Mouse (Mus musculus): ENCODE results near the gene Slc7a1. TPM values are rescaled to one million over a fixed set of nuclear protein-coding genes. Genes with fewer than 3 reads are reported as not detected.

The Slc7a1 gene
- total RNA-seq (2014; rRNA removed; ENCODE audit: low replicate concordance) (21.0 and 31.0 TPM in 2 replicates), polyA plus RNA-seq (2015; fragmentation: Nextera tagmentation; extraction: Ambion mirVana) (7.7 and 13.2 TPM in 2 replicates)

DNA sequence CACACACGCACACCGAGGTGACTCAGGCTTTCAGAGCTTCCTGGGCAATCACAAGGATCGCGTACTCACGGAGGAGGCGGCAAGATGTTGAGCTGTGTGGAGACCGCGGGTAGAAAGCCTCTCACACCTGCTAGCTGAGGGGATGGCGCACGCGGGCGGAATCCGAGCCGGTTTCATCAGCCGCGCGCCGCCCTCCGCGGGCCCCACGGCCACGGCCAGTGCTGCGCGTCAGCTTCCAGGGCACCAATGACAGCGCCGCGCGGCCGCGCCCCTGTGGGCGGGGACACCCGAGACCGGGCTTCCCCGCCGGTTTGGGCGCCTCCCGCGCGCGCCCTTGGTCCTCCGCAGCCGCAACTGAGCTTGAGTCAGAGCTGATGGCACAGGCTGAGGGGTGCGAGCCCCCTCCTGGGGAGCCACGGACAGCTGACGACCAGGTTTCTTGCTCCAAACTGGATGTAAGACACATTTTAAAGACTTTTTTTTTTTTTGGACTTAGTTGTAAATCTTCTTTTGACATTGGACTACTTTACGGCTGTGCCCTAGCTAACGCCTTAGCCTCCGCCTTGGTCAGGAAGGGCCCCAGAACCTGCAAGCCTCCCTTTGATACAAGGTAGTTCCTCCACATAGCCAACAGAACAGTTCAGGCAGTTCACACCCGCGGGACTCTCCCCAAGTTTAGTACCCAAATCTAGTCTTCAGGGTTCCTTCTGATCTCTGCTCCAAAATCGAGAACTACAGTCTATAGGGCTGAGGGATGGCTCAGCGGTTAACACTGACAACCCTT, at the start of gene Slc7a1:
Gene Slc7a1, minus strand, starts transcription at position 245 of the 784 bp plus-strand sequence.
- Histone ChIP-seq H3K27me3 (ENCODE audit: control insufficient read depth, insufficient read depth, low read length) (no peaks in the 10 kb centered on the region), H3K9me3 (replicated peaks; ENCODE audit: control insufficient read depth, low read length) (no peaks in the 10 kb centered on the region), H3K4me1 (ENCODE audit: control insufficient read depth, insufficient read depth) (no peaks in the 10 kb centered on the region; the same call in 1 of the 2 replicates), H3K27ac (ENCODE audit: low read depth) (peak within 1 kb of the TSS; percentile 69), H3K9ac (replicated peaks; ENCODE audit: low read depth, low read length) (peak within 1 kb of the TSS; percentile 63), H3K4me3 (ENCODE audit: low read depth, low read length) (peak within 1 kb of the TSS; percentile 72), H3K36me3 (replicated peaks; ENCODE audit: control insufficient read depth, insufficient read depth, low read length) (0 out of 2 replicates have a peak, but pooled peaks cover 6% of the 10 kb centered on the region), H3K4me2 (ENCODE audit: low read depth, low read length) (peak within 1 kb of the TSS; percentile 95)
- no peak for TF ChIP-seq EP300 (IDR thresholded peaks at IDR 0.05; ENCODE audit: low read depth)
- TF ChIP-seq CTCF (IDR thresholded peaks at IDR 0.05; ENCODE audit: low read depth): no peak
- WGBS: 2% methylated on average over 50 of the region's 52 CpGs
- DNase-seq (ENCODE audit: low spot score) (peak; percentile 77), ATAC-seq (ENCODE audit: insufficient read depth, low read depth) (peak; percentile 93)

DNA sequence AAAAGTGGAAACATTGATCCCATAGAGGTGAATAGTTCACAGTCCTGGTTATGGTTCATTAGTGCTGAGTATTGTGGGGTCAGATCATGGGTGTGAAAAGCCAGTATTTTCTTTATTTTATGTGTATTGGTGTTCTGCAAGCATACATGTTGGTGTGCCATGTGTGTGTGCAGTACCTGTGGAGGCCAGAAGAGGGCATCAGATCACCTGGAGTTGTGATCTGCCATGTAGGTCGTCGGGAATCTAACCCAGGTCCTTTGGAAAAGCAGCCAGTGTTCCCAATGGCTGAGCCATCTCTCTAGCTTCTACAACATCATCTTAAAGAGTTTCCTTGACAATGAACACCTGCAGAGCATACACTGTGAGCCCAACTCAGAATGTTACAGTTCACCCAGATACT, 45.3 kb upstream of the Slc7a1 start:
- no peak overlapping the region for H3K9ac ChIP-seq (replicated peaks; ENCODE audit: low read depth, low read length)
- no peak for DNase-seq (ENCODE audit: low spot score)
- no peak overlapping the region for H3K4me3 ChIP-seq (ENCODE audit: low read depth, low read length)
- no peak for ATAC-seq (ENCODE audit: insufficient read depth, low read depth)
- no peaks in the 10 kb centered on the region for H3K27me3 ChIP-seq (ENCODE audit: control insufficient read depth, insufficient read depth, low read length)
- no peaks in the 10 kb centered on the region for H3K4me1 ChIP-seq (ENCODE audit: control insufficient read depth, insufficient read depth)
- H3K4me2 ChIP-seq (ENCODE audit: low read depth, low read length): no peak overlapping the region
- H3K36me3 ChIP-seq (replicated peaks; ENCODE audit: control insufficient read depth, insufficient read depth, low read length): no peaks in the 10 kb centered on the region
- H3K9me3 ChIP-seq (replicated peaks; ENCODE audit: control insufficient read depth, low read length): no peaks in the 10 kb centered on the region; the same call in 1 of the 2 replicates
- 92% methylated on average over 2 of the region's 2 CpGs for WGBS
- H3K27ac ChIP-seq (ENCODE audit: low read depth): no peak overlapping the region
- TF ChIP-seq EP300 (IDR thresholded peaks at IDR 0.05; ENCODE audit: low read depth) (no peak), CTCF (IDR thresholded peaks at IDR 0.05; ENCODE audit: low read depth) (no peak)

DNA sequence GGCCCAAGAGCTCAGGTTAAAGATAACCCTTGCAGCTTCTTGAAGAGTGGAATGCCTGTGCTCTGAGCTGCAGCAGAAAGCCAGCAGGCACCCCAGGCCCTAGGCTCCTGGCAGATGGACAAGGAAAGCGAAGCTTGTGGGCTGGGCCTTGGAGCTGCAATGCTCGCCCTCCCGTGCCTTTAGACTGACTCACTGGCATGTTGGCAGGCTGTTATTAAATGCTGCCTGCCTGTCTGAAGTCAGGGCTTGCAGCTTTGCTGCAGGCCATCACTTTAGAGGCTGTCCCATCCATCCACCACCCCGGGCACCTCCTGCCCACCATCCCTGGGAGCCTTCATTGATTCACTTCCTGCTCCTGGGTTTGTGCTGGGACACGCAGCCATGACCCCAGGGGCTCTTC, 44.0 kb upstream of the Slc7a1 start:
- Histone ChIP-seq H3K27ac (ENCODE audit: low read depth) (0 out of 2 replicates have a peak overlapping the region, but pooled peaks have one; percentile 23), H3K4me3 (ENCODE audit: low read depth, low read length) (no peak overlapping the region), H3K4me2 (ENCODE audit: low read depth, low read length) (no peak overlapping the region), H3K36me3 (replicated peaks; ENCODE audit: control insufficient read depth, insufficient read depth, low read length) (no peaks in the 10 kb centered on the region), H3K9ac (replicated peaks; ENCODE audit: low read depth, low read length) (no peak overlapping the region), H3K9me3 (replicated peaks; ENCODE audit: control insufficient read depth, low read length) (no peaks in the 10 kb centered on the region; the same call in 1 of the 2 replicates), H3K4me1 (ENCODE audit: control insufficient read depth, insufficient read depth) (no peaks in the 10 kb centered on the region), H3K27me3 (ENCODE audit: control insufficient read depth, insufficient read depth, low read length) (no peaks in the 10 kb centered on the region)
- DNase-seq (ENCODE audit: low spot score) (peak; percentile 69), ATAC-seq (ENCODE audit: insufficient read depth, low read depth) (peak; percentile 81)
- TF ChIP-seq CTCF (IDR thresholded peaks at IDR 0.05; ENCODE audit: low read depth): no peak
- TF ChIP-seq EP300 (IDR thresholded peaks at IDR 0.05; ENCODE audit: low read depth): no peak
- WGBS: 36% methylated on average over 5 of the region's 5 CpGs

DNA sequence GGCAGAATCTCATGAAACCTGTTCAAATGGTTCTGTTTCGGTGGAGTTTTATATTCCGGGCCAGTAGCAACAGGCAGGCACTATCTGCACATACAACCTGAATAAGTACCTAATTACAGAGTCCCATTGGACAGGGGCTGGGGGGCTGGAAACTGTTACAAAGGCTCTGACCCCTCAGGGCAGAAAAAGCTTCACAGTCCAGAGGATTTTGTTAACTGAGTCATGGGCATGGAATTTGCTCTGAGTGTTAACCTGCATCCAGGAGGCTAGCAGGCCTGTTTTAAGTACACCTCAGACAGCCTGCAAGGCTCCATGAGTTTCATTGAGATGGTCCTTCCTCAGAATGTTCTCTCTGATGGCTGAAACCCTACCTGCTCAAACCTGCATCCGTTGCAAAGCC, 36.0 kb upstream of the Slc7a1 start:
- ATAC-seq (ENCODE audit: insufficient read depth, low read depth): no peak
- Histone ChIP-seq H3K4me3 (ENCODE audit: low read depth, low read length) (no peak overlapping the region), H3K9me3 (replicated peaks; ENCODE audit: control insufficient read depth, low read length) (no peaks in the 10 kb centered on the region), H3K27me3 (ENCODE audit: control insufficient read depth, insufficient read depth, low read length) (no peaks in the 10 kb centered on the region), H3K4me1 (ENCODE audit: control insufficient read depth, insufficient read depth) (no peaks in the 10 kb centered on the region), H3K27ac (ENCODE audit: low read depth) (no peak overlapping the region), H3K36me3 (replicated peaks; ENCODE audit: control insufficient read depth, insufficient read depth, low read length) (no peaks in the 10 kb centered on the region), H3K4me2 (ENCODE audit: low read depth, low read length) (no peak overlapping the region), H3K9ac (replicated peaks; ENCODE audit: low read depth, low read length) (no peak overlapping the region)
- DNase-seq (ENCODE audit: low spot score): no peak
- TF ChIP-seq EP300 (IDR thresholded peaks at IDR 0.05; ENCODE audit: low read depth): no peak
- no peak for TF ChIP-seq CTCF (IDR thresholded peaks at IDR 0.05; ENCODE audit: low read depth)
- WGBS: 89% methylated on average over 3 of the region's 3 CpGs

DNA sequence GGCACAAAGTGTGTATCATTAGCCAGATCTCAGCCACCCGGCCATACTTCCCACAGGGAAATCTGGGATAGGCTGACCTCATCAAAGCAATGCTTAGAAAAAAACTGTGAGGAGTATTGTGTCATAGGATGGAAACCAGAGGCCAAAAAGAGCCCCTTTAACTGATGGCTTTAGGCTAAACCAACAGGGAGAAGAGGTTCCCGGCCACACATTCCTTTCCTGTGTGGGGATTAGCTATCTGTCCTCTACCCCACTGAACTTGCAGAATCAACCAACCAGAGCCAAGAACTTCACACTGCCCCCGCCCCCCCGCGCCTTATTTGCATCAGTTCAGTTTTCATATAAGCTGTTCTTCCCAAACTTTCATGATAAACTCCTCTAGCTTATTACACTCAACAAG, 32.4 kb upstream of the Slc7a1 start:
- no peaks in the 10 kb centered on the region for H3K4me1 ChIP-seq (ENCODE audit: control insufficient read depth, insufficient read depth)
- no peak overlapping the region for H3K9ac ChIP-seq (replicated peaks; ENCODE audit: low read depth, low read length)
- H3K27ac ChIP-seq (ENCODE audit: low read depth): no peak overlapping the region
- no peaks in the 10 kb centered on the region for H3K9me3 ChIP-seq (replicated peaks; ENCODE audit: control insufficient read depth, low read length)
- ATAC-seq (ENCODE audit: insufficient read depth, low read depth): no peak
- TF ChIP-seq EP300 (IDR thresholded peaks at IDR 0.05; ENCODE audit: low read depth) (no peak), CTCF (IDR thresholded peaks at IDR 0.05; ENCODE audit: low read depth) (no peak)
- WGBS: 62% methylated on average over 5 of the region's 5 CpGs
- no peaks in the 10 kb centered on the region for H3K36me3 ChIP-seq (replicated peaks; ENCODE audit: control insufficient read depth, insufficient read depth, low read length)
- no peak overlapping the region for H3K4me2 ChIP-seq (ENCODE audit: low read depth, low read length)
- DNase-seq (ENCODE audit: low spot score): no peak
- H3K4me3 ChIP-seq (ENCODE audit: low read depth, low read length): no peak overlapping the region
- no peaks in the 10 kb centered on the region for H3K27me3 ChIP-seq (ENCODE audit: control insufficient read depth, insufficient read depth, low read length)
